Mouse (Mus musculus): ENCODE results near the gene Olfr1133.
"Not testable (repeated sequence)": the region's sequence is repeated elsewhere in the genome, so short reads cannot be mapped to it uniquely, and the experiment has no call there.

The Olfr1133 gene

DNA sequence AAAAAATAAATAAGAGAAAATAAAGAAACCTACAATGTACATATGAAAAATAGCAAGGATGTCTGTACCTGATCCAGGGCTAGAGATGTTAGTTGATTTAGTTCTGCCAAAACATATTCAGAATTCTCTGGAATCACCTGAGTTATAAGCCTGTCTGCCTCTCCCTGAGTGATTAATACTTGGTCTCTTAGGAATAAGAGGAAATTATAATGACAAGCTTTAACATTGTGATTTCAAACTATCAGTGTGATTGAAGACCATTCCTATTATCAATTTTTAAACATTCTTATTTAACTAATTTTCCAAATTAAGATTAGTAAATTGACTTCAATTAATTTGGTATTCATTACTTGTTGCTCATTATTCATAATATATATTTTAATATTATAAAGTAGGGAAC is at the start of gene Olfr1133:
Gene Olfr1133 (minus strand): TSS at position 101 of the 400 bp plus-strand sequence.
- no peak for DNase-seq

DNA sequence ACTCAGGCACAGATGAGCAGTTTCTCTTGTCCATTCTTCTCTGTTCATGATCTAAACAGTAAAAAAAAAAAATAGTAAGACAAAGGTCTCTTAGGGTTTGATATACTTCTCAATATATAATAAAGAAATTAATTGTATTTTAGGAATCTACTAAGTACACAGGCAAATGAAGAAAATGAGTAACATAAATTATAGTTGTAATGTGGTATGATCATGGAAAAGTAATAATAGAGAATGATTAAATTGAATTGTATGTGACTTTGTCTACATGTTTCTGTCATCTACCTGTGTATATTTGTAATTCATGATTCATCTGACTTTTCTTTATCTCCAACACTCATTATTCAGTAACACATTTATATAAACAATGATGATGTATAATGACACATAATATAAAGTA is 46.7 kb upstream of the Olfr1133 start, which contains the start of gene Olfr1136:
Gene Olfr1136 (minus strand): TSS at position 101 of the 400 bp plus-strand sequence.
- DNase-seq = no peak

DNA sequence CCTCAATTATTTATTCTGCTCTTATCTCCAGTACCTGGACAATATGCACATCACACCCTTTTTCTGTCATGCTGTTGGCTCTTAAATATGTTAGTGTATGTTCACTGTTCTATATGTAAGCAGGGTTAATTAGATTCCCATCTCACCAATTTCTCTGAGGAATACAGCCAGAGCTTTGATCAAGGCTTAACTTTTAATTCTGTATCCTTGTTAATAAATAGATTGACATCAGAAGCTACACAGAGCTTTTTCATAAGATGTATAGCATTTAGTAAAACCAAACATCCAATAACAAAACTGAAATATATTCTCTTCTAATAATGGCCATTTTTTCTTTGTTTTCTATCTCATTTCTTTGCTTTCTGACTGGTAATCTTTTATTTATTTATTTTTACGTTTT is 26.4 kb upstream of the Olfr1133 start, which contains the start of gene Olfr1135:
Gene Olfr1135 (minus strand): TSS at position 101 of the 400 bp plus-strand sequence.
- DNase-seq = no peak

DNA sequence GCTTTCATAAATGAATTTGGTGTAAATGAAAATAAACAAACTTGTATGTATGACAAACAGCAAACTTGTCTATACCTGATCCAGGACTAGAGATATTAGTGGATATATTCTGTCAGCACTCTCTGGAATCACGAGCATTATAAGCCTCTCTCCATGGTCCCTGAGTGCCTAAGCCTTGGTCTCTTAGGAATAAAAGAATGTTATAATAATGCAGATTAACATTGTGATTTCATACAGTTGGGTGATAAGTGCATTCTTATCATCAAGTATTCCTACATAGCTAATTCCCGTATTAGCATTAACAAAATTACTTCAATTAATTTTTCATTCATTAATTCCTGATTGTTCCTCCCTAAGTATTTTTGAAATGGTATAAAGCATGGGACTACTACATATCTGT is 11.2 kb upstream of the Olfr1133 start, which contains the start of gene Olfr1134:
Gene Olfr1134 (minus strand): TSS at position 101 of the 400 bp plus-strand sequence.
- no peak for DNase-seq

DNA sequence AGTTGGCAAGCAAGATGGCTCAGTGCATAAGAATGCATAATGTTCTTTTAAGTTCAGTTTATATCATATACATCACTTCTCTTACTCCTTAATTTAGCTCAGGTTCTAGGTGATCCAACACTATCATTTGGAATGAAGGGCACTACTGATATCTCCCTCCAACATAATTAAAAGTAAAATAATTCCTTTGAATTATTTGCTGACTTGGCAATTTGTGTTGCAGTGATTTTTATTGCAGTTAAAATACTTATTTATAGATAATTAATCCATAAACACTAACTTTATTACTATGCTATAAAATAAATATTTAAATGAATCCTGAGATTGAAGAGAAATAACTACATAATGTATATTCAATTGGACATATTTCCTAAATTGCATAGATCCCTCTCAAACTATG is 4.7 kb downstream of the Olfr1133 start:
- no peak for DNase-seq

DNA sequence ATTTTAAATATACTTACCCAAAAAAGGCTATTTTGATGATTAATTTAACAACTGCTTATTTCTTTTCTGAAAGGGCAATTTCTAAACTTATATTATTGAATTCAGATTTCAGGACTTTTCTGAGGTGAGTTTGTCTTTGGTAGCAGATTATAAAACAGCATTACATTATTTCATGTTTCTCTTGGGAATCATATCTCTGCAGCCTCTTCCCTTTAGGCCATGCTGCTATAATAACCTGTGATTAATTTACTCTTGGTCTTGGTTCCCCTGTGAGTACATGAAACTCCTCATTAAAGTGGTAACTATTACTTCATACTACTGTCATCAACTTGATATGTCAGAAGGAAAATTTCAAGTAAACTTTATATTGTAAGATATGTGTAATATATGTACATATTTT is 9.7 kb downstream of the Olfr1133 start, which contains the start of gene Olfr1132:
Gene Olfr1132 (minus strand): TSS at position 101 of the 400 bp plus-strand sequence.
- DNase-seq = no peak

DNA sequence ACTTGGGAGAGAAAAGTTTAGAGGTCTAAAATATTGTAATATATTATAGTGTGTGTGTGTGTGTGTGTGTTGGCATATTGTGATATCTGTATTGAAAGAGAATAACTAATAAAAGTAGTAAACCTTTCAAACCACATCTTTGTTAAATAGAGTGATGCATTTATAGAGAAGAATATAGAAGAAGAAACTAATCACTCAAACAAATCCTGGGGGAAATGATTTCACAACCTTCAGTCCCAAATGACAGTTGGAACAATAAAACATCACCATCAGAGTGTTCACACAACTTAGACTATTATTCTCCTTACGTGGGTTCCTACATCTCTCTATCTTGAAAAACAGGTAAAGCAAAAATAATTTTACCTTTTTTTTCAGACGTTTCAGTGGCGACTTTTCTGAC is 20.4 kb downstream of the Olfr1133 start, which contains the start of gene Olfr1131:
Gene Olfr1131 (plus strand): TSS at position 301 of the 400 bp plus-strand sequence.
- no peak for DNase-seq

DNA sequence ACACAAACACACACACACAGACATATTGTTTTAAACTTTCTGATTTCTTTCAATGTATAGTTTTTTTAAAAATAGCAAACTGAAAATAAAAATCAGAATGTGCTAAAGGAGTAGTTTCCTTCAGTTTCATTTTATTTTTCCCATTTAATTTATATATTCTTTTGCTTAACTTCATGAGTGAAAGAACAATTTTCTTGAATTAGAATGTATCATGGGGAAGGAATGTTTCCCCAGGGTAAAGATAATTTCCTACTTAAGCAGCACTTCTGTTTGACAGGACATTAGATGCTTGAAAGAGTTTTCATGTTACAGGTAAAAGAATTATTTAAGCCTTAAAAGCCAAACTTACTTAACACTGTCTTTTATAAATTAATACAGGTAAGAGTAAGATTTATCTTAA is 41.3 kb downstream of the Olfr1133 start, which contains the start of gene Olfr1130:
Gene Olfr1130 (plus strand): TSS at position 301 of the 400 bp plus-strand sequence.
- not testable (repeated sequence) for DNase-seq
